Mouse (Mus musculus): ENCODE results near the gene Clasp2. TPM values are rescaled to one million over a fixed set of nuclear protein-coding genes. Genes with fewer than 3 reads are reported as not detected.

The Clasp2 gene
- 35.8 TPM for polyA plus RNA-seq (2014; fragmentation: Illumina TruSeq; extraction: RNeasy Lipid Tissue Mini Kit (QIAGEN cat#74804); ENCODE audit: low read depth, low replicate concordance)

GRCm38 (mm10) chr9:113741108-113741636 is at the start of gene Clasp2:
TSS of gene Clasp2 (plus strand) at chr9:113741473.

GRCm38 (mm10) chr9:113707481-113708360 is 33.6 kb upstream of the Clasp2 start, which contains the start of gene Pdcd6ip:
TSS of gene Pdcd6ip (minus strand) at chr9:113708259.

GRCm38 (mm10) chr9:113930534-113931374 is 189.5 kb downstream of the Clasp2 start, which contains the start of gene Ubp1:
TSS of gene Ubp1 (plus strand) at chr9:113930934.

Other genes starting within 250 kb of the Clasp2 start
- 51.2 TPM for gene Pdcd6ip, start 33.2 kb upstream of the Clasp2 start, polyA plus RNA-seq (2014; fragmentation: Illumina TruSeq; extraction: RNeasy Lipid Tissue Mini Kit (QIAGEN cat#74804); ENCODE audit: low read depth, low replicate concordance)
- 48.9 TPM for gene Ubp1, start 189.5 kb downstream of the Clasp2 start, polyA plus RNA-seq (2014; fragmentation: Illumina TruSeq; extraction: RNeasy Lipid Tissue Mini Kit (QIAGEN cat#74804); ENCODE audit: low read depth, low replicate concordance)

All from heart, adult 10 weeks (tissue).